Mouse (Mus musculus): ENCODE data around the gene Sirt3. TPM values are rescaled to one million over a fixed set of nuclear protein-coding genes. Genes with fewer than 3 reads are reported as not detected.

Sirt3 gene
- polyA plus RNA-seq, 1 experiment from 2014 or later = 21.6 TPM

Other genes starting within 250 kb of the Sirt3 start
- gene Olfr53, start 235.9 kb downstream of the Sirt3 start, polyA plus RNA-seq (2014; fragmentation: Nextera tagmentation; extraction: Ambion mirVana) = not detected in 2 replicates
- gene Olfr539, start 222.4 kb downstream of the Sirt3 start, polyA plus RNA-seq (2014; fragmentation: Nextera tagmentation; extraction: Ambion mirVana) = not detected in 2 replicates
- gene Olfr45, start 200.4 kb downstream of the Sirt3 start, polyA plus RNA-seq (2014; fragmentation: Nextera tagmentation; extraction: Ambion mirVana) = not detected in 2 replicates
- not detected in 2 replicates for gene Olfr541, start 185.0 kb downstream of the Sirt3 start, polyA plus RNA-seq (2014; fragmentation: Nextera tagmentation; extraction: Ambion mirVana)
- not detected in 2 replicates for gene Cyp2e1, start 118.6 kb downstream of the Sirt3 start, polyA plus RNA-seq (2014; fragmentation: Nextera tagmentation; extraction: Ambion mirVana)
- gene Syce1, start 94.5 kb downstream of the Sirt3 start, polyA plus RNA-seq (2014; fragmentation: Nextera tagmentation; extraction: Ambion mirVana) = 0.12 TPM in 1 of 2 replicates, not detected in the other
- 5.4 and 7.1 TPM in 2 replicates for gene Zfp941, start 60.1 kb downstream of the Sirt3 start, polyA plus RNA-seq (2014; fragmentation: Nextera tagmentation; extraction: Ambion mirVana)
- gene Urah, start 47.3 kb downstream of the Sirt3 start, polyA plus RNA-seq (2014; fragmentation: Nextera tagmentation; extraction: Ambion mirVana) = not detected in 2 replicates
- not detected in 2 replicates for gene Scgb1c1, start 36.8 kb downstream of the Sirt3 start, polyA plus RNA-seq (2014; fragmentation: Nextera tagmentation; extraction: Ambion mirVana)
- not detected in 2 replicates for gene Odf3, start 34.5 kb downstream of the Sirt3 start, polyA plus RNA-seq (2014; fragmentation: Nextera tagmentation; extraction: Ambion mirVana)
- not detected in 2 replicates for gene Gm45785, start 26.0 kb downstream of the Sirt3 start, polyA plus RNA-seq (2014; fragmentation: Nextera tagmentation; extraction: Ambion mirVana)
- gene Ric8a, start 25.4 kb downstream of the Sirt3 start, polyA plus RNA-seq (2014; fragmentation: Nextera tagmentation; extraction: Ambion mirVana) = 60.4 and 65.5 TPM in 2 replicates
- gene Bet1l, start 24.7 kb downstream of the Sirt3 start, polyA plus RNA-seq (2014; fragmentation: Nextera tagmentation; extraction: Ambion mirVana) = 23.9 and 25.3 TPM in 2 replicates
- gene Psmd13, start 341 bp downstream of the Sirt3 start, polyA plus RNA-seq (2014; fragmentation: Nextera tagmentation; extraction: Ambion mirVana) = 173 and 182 TPM in 2 replicates
- not detected in 2 replicates for gene Cox8b, start 18.1 kb upstream of the Sirt3 start, polyA plus RNA-seq (2014; fragmentation: Nextera tagmentation; extraction: Ambion mirVana)
- 0.08 and 0.21 TPM in 2 replicates for gene Nlrp6, start 38.6 kb upstream of the Sirt3 start, polyA plus RNA-seq (2014; fragmentation: Nextera tagmentation; extraction: Ambion mirVana)
- gene Pgghg, start 59.1 kb upstream of the Sirt3 start, polyA plus RNA-seq (2014; fragmentation: Nextera tagmentation; extraction: Ambion mirVana) = 10.2 and 12.5 TPM in 2 replicates
- 0.20 TPM in 1 of 2 replicates, not detected in the other for gene Ifitm5, start 68.0 kb upstream of the Sirt3 start, polyA plus RNA-seq (2014; fragmentation: Nextera tagmentation; extraction: Ambion mirVana)
- gene Gm45717, start 73.6 kb upstream of the Sirt3 start, polyA plus RNA-seq (2014; fragmentation: Nextera tagmentation; extraction: Ambion mirVana) = not detected in 2 replicates
- 198 and 207 TPM in 2 replicates for gene Ifitm2, start 73.7 kb upstream of the Sirt3 start, polyA plus RNA-seq (2014; fragmentation: Nextera tagmentation; extraction: Ambion mirVana)
- gene Ifitm1, start 84.9 kb upstream of the Sirt3 start, polyA plus RNA-seq (2014; fragmentation: Nextera tagmentation; extraction: Ambion mirVana) = 8.0 and 9.5 TPM in 2 replicates
- 13.5 and 14.0 TPM in 2 replicates for gene Ifitm3, start 128.5 kb upstream of the Sirt3 start, polyA plus RNA-seq (2014; fragmentation: Nextera tagmentation; extraction: Ambion mirVana)
- not detected in 2 replicates for gene Ifitm6, start 135.6 kb upstream of the Sirt3 start, polyA plus RNA-seq (2014; fragmentation: Nextera tagmentation; extraction: Ambion mirVana)
- not detected in 2 replicates for gene Gm17387, start 146.8 kb upstream of the Sirt3 start, polyA plus RNA-seq (2014; fragmentation: Nextera tagmentation; extraction: Ambion mirVana)
- gene B4galnt4, start 178.8 kb upstream of the Sirt3 start, polyA plus RNA-seq (2014; fragmentation: Nextera tagmentation; extraction: Ambion mirVana) = 18.8 and 19.5 TPM in 2 replicates
- 0.82 and 0.84 TPM in 2 replicates for gene Pkp3, start 195.9 kb upstream of the Sirt3 start, polyA plus RNA-seq (2014; fragmentation: Nextera tagmentation; extraction: Ambion mirVana)
- gene Sigirr, start 218.3 kb upstream of the Sirt3 start, polyA plus RNA-seq (2014; fragmentation: Nextera tagmentation; extraction: Ambion mirVana) = 1.2 and 1.8 TPM in 2 replicates
- 0.12 TPM in 1 of 2 replicates, not detected in the other for gene Ano9, start 235.5 kb upstream of the Sirt3 start, polyA plus RNA-seq (2014; fragmentation: Nextera tagmentation; extraction: Ambion mirVana)
- gene Ptdss2, start 240.1 kb upstream of the Sirt3 start, polyA plus RNA-seq (2014; fragmentation: Nextera tagmentation; extraction: Ambion mirVana) = 68.6 and 70.7 TPM in 2 replicates